9 mouse cellular contexts compared by ENCODE assay signal in genomic region chr12:84819236-84820168, GRCm38 (mm10). TPM values are rescaled to one million over a fixed set of nuclear protein-coding genes. Genes with fewer than 3 reads are reported as not detected.
DNase-seq lines count a peak whose midpoint lies in the region; ATAC-seq and TF ChIP-seq lines count a peak whose summit lies in the region.
"Had no signal": no experiment of that assay in that cellular context is flagged by ENCODE, and none has a peak within 500 bp of the region (broad histone marks: within the 10 kb centered on the region; RNA-seq: fewer than 3 reads in every experiment).

No protein-coding gene starts in this region.

- intact Hi-C loops in gastrocnemius, postnatal 14 days (cut with DNase I; ENCODE audit: low total_unique reads) = no loop called here

- no peaks in the 10 kb centered on the region for H3K9me3 ChIP-seq in midbrain, postnatal 0 days (ENCODE audit: low read length)
- H3K9me3 ChIP-seq in midbrain, embryonic 13.5 days = no peaks in the 10 kb centered on the region
- H3K9me3 ChIP-seq in embryonic facial prominence, embryonic 15.5 days (replicated peaks) = no peaks in the 10 kb centered on the region
- no peaks in the 10 kb centered on the region for H3K9me3 ChIP-seq in intestine, embryonic 15.5 days
- H3K9me3 ChIP-seq in midbrain, embryonic 10.5 days (replicated peaks) = no peaks in the 10 kb centered on the region

- DNase-seq in midbrain, postnatal 0 days (ENCODE audit: low spot score) = peak; percentile 47
- DNase-seq in layer of hippocampus, postnatal 36 days = peak; percentile 34 to 36
- peak; percentile 71 for DNase-seq in spleen, postnatal 4 days (ENCODE audit: low spot score in 2 of 2)
- no peak for DNase-seq in gastrocnemius, postnatal 14 days
- no peak for DNase-seq in midbrain, embryonic 10.5 days (ENCODE audit: low spot score)
- DNase-seq: kidney, postnatal 25 days had no signal

- H3K9ac ChIP-seq in midbrain, postnatal 0 days (replicated peaks; ENCODE audit: low read length, poor library complexity, severe bottlenecking) = no peak overlapping the region
- no peak overlapping the region for H3K9ac ChIP-seq in midbrain, embryonic 13.5 days (replicated peaks)
- no peak overlapping the region for H3K9ac ChIP-seq in embryonic facial prominence, embryonic 15.5 days
- no peak overlapping the region for H3K9ac ChIP-seq in intestine, embryonic 15.5 days

- WGBS in midbrain, postnatal 0 days = 86% methylated on average over 13 of the region's 13 CpGs
- 88% methylated on average over 13 of the region's 13 CpGs for WGBS in midbrain, embryonic 13.5 days
- 78% methylated on average over 13 of the region's 13 CpGs for WGBS in embryonic facial prominence, embryonic 15.5 days
- 85% methylated on average over 13 of the region's 13 CpGs for WGBS in intestine, embryonic 15.5 days
- WGBS in midbrain, embryonic 10.5 days = 88% methylated on average over 13 of the region's 13 CpGs

- H3K4me1 ChIP-seq in midbrain, postnatal 0 days (ENCODE audit: insufficient read depth, low read length) = no peaks in the 10 kb centered on the region
- H3K4me1 ChIP-seq in midbrain, embryonic 13.5 days (replicated peaks) = no peaks in the 10 kb centered on the region
- H3K4me1 ChIP-seq in embryonic facial prominence, embryonic 15.5 days = peaks cover 20% of the 10 kb centered on the region
- H3K4me1 ChIP-seq in intestine, embryonic 15.5 days (replicated peaks) = no peaks in the 10 kb centered on the region
- no peaks in the 10 kb centered on the region for H3K4me1 ChIP-seq in midbrain, embryonic 10.5 days

- no peak overlapping the region for H3K4me2 ChIP-seq in midbrain, postnatal 0 days (ENCODE audit: low read depth, low read length, poor library complexity, severe bottlenecking)
- H3K4me2 ChIP-seq in midbrain, embryonic 13.5 days (replicated peaks) = no peak overlapping the region
- H3K4me2 ChIP-seq in embryonic facial prominence, embryonic 15.5 days (replicated peaks) = no peak overlapping the region
- H3K4me2 ChIP-seq in intestine, embryonic 15.5 days (replicated peaks) = no peak overlapping the region

- no peak for ATAC-seq in midbrain, postnatal 0 days (ENCODE audit: low FRiP score)
- no peak for ATAC-seq in midbrain, embryonic 13.5 days
- ATAC-seq in embryonic facial prominence, embryonic 15.5 days (ENCODE audit: insufficient number of reproducible peaks, low FRiP score, low TSS enrichment, low read depth) = peak; percentile 34; the same call in 1 of the 2 replicates
- no peak; the same call in 1 of the 2 replicates for ATAC-seq in intestine, embryonic 15.5 days

- H3K36me3 ChIP-seq in midbrain, postnatal 0 days (ENCODE audit: insufficient read depth, low read length) = no peaks in the 10 kb centered on the region
- H3K36me3 ChIP-seq in midbrain, embryonic 13.5 days = no peaks in the 10 kb centered on the region
- no peaks in the 10 kb centered on the region for H3K36me3 ChIP-seq in embryonic facial prominence, embryonic 15.5 days
- H3K36me3 ChIP-seq in intestine, embryonic 15.5 days = no peaks in the 10 kb centered on the region
- H3K36me3 ChIP-seq in midbrain, embryonic 10.5 days = no peaks in the 10 kb centered on the region

- no peaks in the 10 kb centered on the region for H3K27me3 ChIP-seq in midbrain, postnatal 0 days (ENCODE audit: insufficient read depth, low read length)
- no peaks in the 10 kb centered on the region for H3K27me3 ChIP-seq in midbrain, embryonic 13.5 days
- no peaks in the 10 kb centered on the region for H3K27me3 ChIP-seq in embryonic facial prominence, embryonic 15.5 days
- no peaks in the 10 kb centered on the region for H3K27me3 ChIP-seq in intestine, embryonic 15.5 days (replicated peaks)
- H3K27me3 ChIP-seq in midbrain, embryonic 10.5 days (ENCODE audit: low read depth, poor library complexity, severe bottlenecking) = no peaks in the 10 kb centered on the region

- no peak overlapping the region for H3K4me3 ChIP-seq in midbrain, postnatal 0 days (ENCODE audit: low read depth, low read length)
- H3K4me3 ChIP-seq in midbrain, embryonic 13.5 days (replicated peaks) = no peak overlapping the region
- H3K4me3 ChIP-seq in embryonic facial prominence, embryonic 15.5 days (replicated peaks) = no peak overlapping the region
- H3K4me3 ChIP-seq in intestine, embryonic 15.5 days (replicated peaks) = no peak overlapping the region
- H3K4me3 ChIP-seq in midbrain, embryonic 10.5 days = no peak overlapping the region

- no peak for TF ChIP-seq CTCF in midbrain, postnatal 0 days (IDR thresholded peaks at IDR 0.05)

- H3K27ac ChIP-seq in midbrain, postnatal 0 days (ENCODE audit: low read depth, low read length) = no peak overlapping the region
- no peak overlapping the region for H3K27ac ChIP-seq in midbrain, embryonic 13.5 days
- no peak overlapping the region for H3K27ac ChIP-seq in embryonic facial prominence, embryonic 15.5 days (replicated peaks)
- no peak overlapping the region for H3K27ac ChIP-seq in intestine, embryonic 15.5 days
- no peak overlapping the region for H3K27ac ChIP-seq in midbrain, embryonic 10.5 days (replicated peaks)

RNA-seq across cellular contexts. Expression of gene Isca2, which starts 46.5 kb away (rescaled TPM):
- total RNA-seq in midbrain, postnatal 0 days (2014; rRNA removed) = 58.8 and 63.7 TPM in 2 replicates
- 119 and 127 TPM in 2 replicates for polyA plus RNA-seq in midbrain, postnatal 0 days (2015; fragmentation: Nextera tagmentation; extraction: Ambion mirVana)
- polyA plus RNA-seq in midbrain, embryonic 13.5 days (2015; fragmentation: Nextera tagmentation; extraction: Ambion mirVana) = 160 and 167 TPM in 2 replicates
- polyA plus RNA-seq in embryonic facial prominence, embryonic 15.5 days (2015; fragmentation: Nextera tagmentation; extraction: Ambion mirVana) = 128 and 137 TPM in 2 replicates
- total RNA-seq in layer of hippocampus, postnatal 36 days (2021) = 10 to 100 TPM; 54.7 to 58.6 TPM
- total RNA-seq in gastrocnemius, postnatal 14 days (2021) = 10 to 100 TPM; 47.4 to 50.7 TPM
- polyA plus RNA-seq in intestine, embryonic 15.5 days (2015; fragmentation: Nextera tagmentation; extraction: Ambion mirVana) = 124 and 134 TPM in 2 replicates
- polyA plus RNA-seq in midbrain, embryonic 10.5 days (2016; fragmentation: Nextera tagmentation; extraction: Ambion mirVana) = 162 and 190 TPM in 2 replicates

RNA-seq across cellular contexts. Expression of gene Npc2, which starts 46.5 kb away (rescaled TPM):
- total RNA-seq in midbrain, postnatal 0 days (2014; rRNA removed) = 39.8 and 42.5 TPM in 2 replicates
- 43.9 and 44.8 TPM in 2 replicates for polyA plus RNA-seq in midbrain, postnatal 0 days (2015; fragmentation: Nextera tagmentation; extraction: Ambion mirVana)
- 78.8 and 87.8 TPM in 2 replicates for polyA plus RNA-seq in midbrain, embryonic 13.5 days (2015; fragmentation: Nextera tagmentation; extraction: Ambion mirVana)
- 72.0 and 72.3 TPM in 2 replicates for polyA plus RNA-seq in embryonic facial prominence, embryonic 15.5 days (2015; fragmentation: Nextera tagmentation; extraction: Ambion mirVana)
- total RNA-seq in layer of hippocampus, postnatal 36 days (2021) = 10 to 100 TPM; 27.4 to 28.6 TPM
- total RNA-seq in gastrocnemius, postnatal 14 days (2021) = 10 to 100 TPM; 18.0 to 20.0 TPM
- polyA plus RNA-seq in intestine, embryonic 15.5 days (2015; fragmentation: Nextera tagmentation; extraction: Ambion mirVana) = 76.7 and 77.9 TPM in 2 replicates
- polyA plus RNA-seq in midbrain, embryonic 10.5 days (2016; fragmentation: Nextera tagmentation; extraction: Ambion mirVana) = 82.7 and 93.0 TPM in 2 replicates

RNA-seq across cellular contexts. Expression of gene Ltbp2, which starts 56.8 kb away (rescaled TPM):
- 0.28 and 4.0 TPM in 2 replicates for total RNA-seq in midbrain, postnatal 0 days (2014; rRNA removed)
- 0.10 and 0.14 TPM in 2 replicates for polyA plus RNA-seq in midbrain, postnatal 0 days (2015; fragmentation: Nextera tagmentation; extraction: Ambion mirVana)
- polyA plus RNA-seq in midbrain, embryonic 13.5 days (2015; fragmentation: Nextera tagmentation; extraction: Ambion mirVana) = 0.13 TPM in 1 of 2 replicates, not detected in the other
- polyA plus RNA-seq in embryonic facial prominence, embryonic 15.5 days (2015; fragmentation: Nextera tagmentation; extraction: Ambion mirVana) = 11.9 and 12.0 TPM in 2 replicates
- total RNA-seq in layer of hippocampus, postnatal 36 days (2021) = under 1 TPM; 0.40 to 0.55 TPM
- 1 to 10 TPM; 1.7 to 1.8 TPM for total RNA-seq in gastrocnemius, postnatal 14 days (2021)
- 0.75 and 1.6 TPM in 2 replicates for polyA plus RNA-seq in intestine, embryonic 15.5 days (2015; fragmentation: Nextera tagmentation; extraction: Ambion mirVana)
- polyA plus RNA-seq in midbrain, embryonic 10.5 days (2016; fragmentation: Nextera tagmentation; extraction: Ambion mirVana) = 0.11 and 0.22 TPM in 2 replicates

Comparison
In these comparisons a context has a peak if more than half of its experiments do, and no peak if none do; other contexts are left out.
1. DNase-seq: peak in midbrain, postnatal 0 days (single experiment), layer of hippocampus, postnatal 36 days (2 of 2) and spleen, postnatal 4 days (2 of 2); none in gastrocnemius, postnatal 14 days (single experiment) and midbrain, embryonic 10.5 days (single experiment).